Mouse (Mus musculus) right cerebral cortex, postnatal 25 days (tissue): ENCODE measurements at regions not wholly inside any gene's neighbourhood (a gene's known extent, or its start where the extent isn't known, plus 50 kb on each side); places are given as distances from the start of the nearest gene placed in this dataset.

Experiments used
- DNase-seq: peaks from one replicate; pipeline ENCODE4 v3.0.0; 2022

DNA sequence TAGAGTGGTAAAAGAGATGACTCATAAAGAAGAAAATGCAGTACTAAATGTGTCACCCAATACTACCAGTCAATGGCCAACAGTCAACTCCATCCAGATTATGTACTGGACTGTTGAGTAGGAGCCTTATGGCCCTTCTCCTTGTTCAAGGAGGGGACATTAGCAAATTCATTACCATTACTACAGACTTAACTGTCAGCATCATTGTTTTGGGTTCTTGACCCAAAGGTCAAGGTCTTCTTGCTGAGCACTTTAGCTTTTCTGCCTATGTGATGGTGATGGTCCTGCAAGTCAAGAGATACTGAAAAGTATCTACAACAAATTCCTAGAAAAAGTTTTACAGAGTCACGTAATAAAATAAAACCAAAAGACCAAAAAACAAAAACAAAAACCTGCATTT lies 1251.4 kb downstream of the Gm37988 start:
- no peak for DNase-seq

DNA sequence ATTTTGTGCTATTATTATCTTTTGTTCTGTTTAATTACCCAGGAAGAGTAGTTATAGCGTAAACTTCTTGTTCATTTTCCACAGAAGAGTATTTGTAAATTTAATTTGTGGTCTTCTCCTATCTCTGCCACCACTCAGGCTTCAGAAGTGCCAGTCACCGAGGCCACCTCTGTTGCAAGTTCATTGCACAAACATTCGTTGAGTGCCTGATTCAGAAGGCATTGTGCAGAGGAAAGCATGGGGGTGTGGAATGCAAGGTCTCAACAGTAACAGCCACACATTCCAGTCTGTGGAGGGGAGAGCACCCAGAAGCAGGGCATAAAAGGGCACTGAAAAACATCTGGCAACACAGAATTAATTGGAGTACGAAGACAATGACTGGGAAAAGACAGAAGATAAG lies 1268.9 kb downstream of the Gm37988 start:
- DNase-seq = no peak

GRCm38 (mm10) chr1:6081876-6082275 lies 1274.2 kb downstream of the Gm37988 start:
- DNase-seq = no peak

- no peak for DNase-seq
Observed at GRCm38 (mm10) chr1:6094162-6094934, 1286.7 kb downstream of the Gm37988 start.

GRCm38 (mm10) chr1:6117557-6117956 lies 1309.9 kb downstream of the Gm37988 start:
- no peak for DNase-seq

GRCm38 (mm10) chr1:6135066-6135465 lies 1327.4 kb downstream of the Gm37988 start:
- DNase-seq = peak; percentile 3

- no peak for DNase-seq
Observed at GRCm38 (mm10) chr1:6140245-6140644, 1332.6 kb downstream of the Gm37988 start.

DNA sequence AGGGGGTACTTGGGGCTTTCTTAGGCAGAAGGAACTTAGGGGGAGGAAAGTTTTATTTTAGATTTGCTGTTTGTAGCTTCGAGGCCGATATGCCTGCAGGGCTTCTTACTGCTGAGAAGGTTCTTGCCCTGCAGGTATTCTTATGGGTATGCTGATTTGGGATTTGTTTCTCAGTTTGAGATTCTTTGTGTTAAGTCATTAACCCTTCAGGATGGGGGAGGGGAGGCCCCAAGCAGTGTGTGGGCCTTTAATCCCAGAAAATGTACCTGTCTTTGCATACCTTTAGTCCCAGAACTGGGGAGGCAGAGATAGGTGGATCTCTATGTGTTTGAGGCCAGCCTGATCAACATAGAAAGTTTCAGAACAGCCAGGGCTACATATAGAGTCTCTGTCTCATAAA lies 1335.1 kb downstream of the Gm37988 start:
- DNase-seq = no peak

- DNase-seq = no peak
Observed at GRCm38 (mm10) chr1:6143891-6144290, 1336.2 kb downstream of the Gm37988 start.

GRCm38 (mm10) chr1:6152436-6152835 lies 1344.7 kb downstream of the Gm37988 start:
- DNase-seq = peak; percentile 10
